Mouse (Mus musculus) liver, postnatal 0 days (tissue): ENCODE results near the gene Pfkfb1. TPM values are rescaled to one million over a fixed set of nuclear protein-coding genes. Genes with fewer than 3 reads are reported as not detected.

ENCODE experiments used
- ATAC-seq: fragments of 200-750 bp; cut with Nextera tagmentation; 2 replicates; pipeline ENCODE4 v1.8.0; 2017; ENCODE audit warnings: mild to moderate bottlenecking, moderate library complexity
- DNase-seq: peaks from one replicate; pipeline ENCODE4 v3.0.0-alpha.2; 2016
- H3K27ac ChIP-seq: fragments of 300-500 bp; sonication (generic); 2 replicates; pipeline ENCODE4 v1.5.1; 2014; ENCODE audit warnings: antibody characterized with exemption, moderate library complexity, mild to moderate bottlenecking, low read depth
- H3K27me3 ChIP-seq: fragments of 300-500 bp; sonication (generic); 2 replicates; pipeline ENCODE4 v1.6.1; 2014; ENCODE audit warnings: low read length, control low read depth, mixed read lengths; ENCODE audit not compliant: insufficient read depth
- H3K36me3 ChIP-seq: fragments of 300-500 bp; sonication (generic); replicated peaks from 2 replicates; pipeline ENCODE4 v1.6.1; 2014; ENCODE audit warnings: mild to moderate bottlenecking, control low read depth, low read length, moderate library complexity, mixed read lengths; ENCODE audit not compliant: insufficient read depth
- H3K4me1 ChIP-seq: fragments of 300-500 bp; sonication (generic); 2 replicates; pipeline ENCODE4 v1.6.1; 2014; ENCODE audit warnings: antibody characterized with exemption, mild to moderate bottlenecking, control low read depth; ENCODE audit not compliant: insufficient read depth
- H3K4me2 ChIP-seq: fragments of 300-500 bp; sonication (generic); 2 replicates; pipeline ENCODE4 v1.6.1; 2014; ENCODE audit warnings: low read depth, mild to moderate bottlenecking, low read length, moderate library complexity, mixed read lengths
- H3K4me3 ChIP-seq: fragments of 300-500 bp; sonication (generic); 2 replicates; pipeline ENCODE4 v1.5.1; 2014; ENCODE audit warnings: low read depth, low read length
- H3K9ac ChIP-seq: fragments of 300-500 bp; sonication (generic); replicated peaks from 2 replicates; pipeline ENCODE4 v1.6.1; 2014; ENCODE audit warnings: mild to moderate bottlenecking, moderate library complexity
- H3K9me3 ChIP-seq: fragments of 300-500 bp; sonication (generic); 2 replicates; pipeline ENCODE4 v1.6.1; 2016; ENCODE audit warnings: mild to moderate bottlenecking, control low read depth, low read length, mixed read lengths
- CTCF ChIP-seq: sonication (generic); IDR thresholded peaks from 2 replicates; pipeline ENCODE4 v1.5.1; 2016; ENCODE audit warnings: antibody characterized with exemption, low read depth
- EP300 ChIP-seq: IDR thresholded peaks from 2 replicates; pipeline ENCODE4 v1.6.1; 2016; ENCODE audit warnings: antibody characterized with exemption, low read depth, mild to moderate bottlenecking
- WGBS: fragments of 180-500 bp; shearing (Covaris S2); extraction: QIAGEN DNeasy Blood & Tissue Kit; methylation state at CpG from one replicate; pipeline ENCODE4 v1.1.7; 2014; ENCODE audit not compliant: insufficient replicate concordance; 5-methylcytosine and 5-hydroxymethylcytosine counted together
- polyA plus RNA-seq: library from polyadenylated mRNA; unstranded; fragments of >200 nt; fragmentation: Nextera tagmentation; extraction: Ambion mirVana; gene quantifications from 2 replicates; pipeline ENCODE4 v1.2.1, GENCODE M21; 2015

Gene Pfkfb1
- polyA plus RNA-seq, 1 experiment from 2014 or later = 21.9 TPM

GRCm38 (mm10) chrX:150594176-150594575, 6.1 kb downstream of the Pfkfb1 start:
- Histone ChIP-seq H3K27me3 (no peaks in the 10 kb centered on the region), H3K4me3 (peak overlapping the region; percentile 29), H3K27ac (peak overlapping the region; percentile 90), H3K9me3 (no peaks in the 10 kb centered on the region), H3K36me3 (no peaks in the 10 kb centered on the region), H3K9ac (0 out of 2 replicates have a peak overlapping the region, but pooled peaks have one; percentile 46), H3K4me2 (peak overlapping the region; percentile 57), H3K4me1 (no peaks in the 10 kb centered on the region)
- ATAC-seq (peak; percentile 72), DNase-seq (no peak)
- WGBS = 59% methylated on average over 3 of the region's 3 CpGs
- no peak for TF ChIP-seq CTCF
- no peak for TF ChIP-seq EP300

- peak overlapping the region; percentile 90 for H3K27ac ChIP-seq
- TF ChIP-seq CTCF = no peak
- peak; percentile 85 for TF ChIP-seq EP300
- DNase-seq (no peak), ATAC-seq (no peak)
- H3K36me3 ChIP-seq = no peaks in the 10 kb centered on the region
- peak overlapping the region; percentile 29 for H3K4me3 ChIP-seq
- no peaks in the 10 kb centered on the region for H3K4me1 ChIP-seq
- H3K4me2 ChIP-seq = peak overlapping the region; percentile 57
- 59% methylated on average over 9 of the region's 9 CpGs for WGBS
- no peaks in the 10 kb centered on the region for H3K27me3 ChIP-seq
- peak overlapping the region; percentile 46 for H3K9ac ChIP-seq
- no peaks in the 10 kb centered on the region for H3K9me3 ChIP-seq
Measured at GRCm38 (mm10) chrX:150595016-150595760, 7.2 kb downstream of the Pfkfb1 start.

GRCm38 (mm10) chrX:150598882-150599281, 10.9 kb downstream of the Pfkfb1 start:
- TF ChIP-seq CTCF (no peak), EP300 (no peak)
- no peaks in the 10 kb centered on the region for H3K27me3 ChIP-seq
- no peaks in the 10 kb centered on the region for H3K9me3 ChIP-seq
- peak overlapping the region; percentile 48 for H3K27ac ChIP-seq
- H3K36me3 ChIP-seq = no peaks in the 10 kb centered on the region
- H3K4me3 ChIP-seq = no peak overlapping the region
- H3K4me1 ChIP-seq = no peaks in the 10 kb centered on the region
- H3K4me2 ChIP-seq = 0 out of 2 replicates have a peak overlapping the region, but pooled peaks have one; percentile 13
- DNase-seq = no peak
- no peak overlapping the region for H3K9ac ChIP-seq
- WGBS = 74% methylated on average over 2 of the region's 2 CpGs
- ATAC-seq = peak; percentile 53

- Histone ChIP-seq H3K4me1 (no peaks in the 10 kb centered on the region), H3K4me2 (no peak overlapping the region), H3K27me3 (0 out of 2 replicates have a peak, but pooled peaks cover 3% of the 10 kb centered on the region), H3K36me3 (no peaks in the 10 kb centered on the region), H3K9ac (no peak overlapping the region), H3K4me3 (no peak overlapping the region), H3K9me3 (no peaks in the 10 kb centered on the region), H3K27ac (no peak overlapping the region)
- ATAC-seq (no peak), DNase-seq (no peak)
- TF ChIP-seq EP300 (no peak), CTCF (no peak)
- 39% methylated on average over 1 of the region's 1 CpGs for WGBS
Measured at GRCm38 (mm10) chrX:150636421-150636820, 48.4 kb downstream of the Pfkfb1 start.

- no peak for DNase-seq
- H3K4me2 ChIP-seq = peak overlapping the region; percentile 53
- H3K36me3 ChIP-seq = no peaks in the 10 kb centered on the region
- H3K4me1 ChIP-seq = no peaks in the 10 kb centered on the region
- peak overlapping the region; percentile 21 for H3K4me3 ChIP-seq
- H3K9me3 ChIP-seq = no peaks in the 10 kb centered on the region
- ATAC-seq = no peak
- no peak overlapping the region for H3K27ac ChIP-seq
- no peak for TF ChIP-seq EP300
- TF ChIP-seq CTCF = no peak
- H3K9ac ChIP-seq = no peak overlapping the region
- 46% methylated on average over 29 of the region's 44 CpGs for WGBS
- peaks cover 9% of the 10 kb centered on the region; the same call in 1 of the 2 replicates for H3K27me3 ChIP-seq
Measured at GRCm38 (mm10) chrX:150656122-150656907, 68.3 kb downstream of the Pfkfb1 start.
